Mouse (Mus musculus): ENCODE measurements around the gene Tmigd3. TPM values are rescaled to one million over a fixed set of nuclear protein-coding genes. Genes with fewer than 3 reads are reported as not detected.

Tmigd3 gene
- total RNA-seq (2021), result not detected
- long read RNA-seq, experiment 1, result 0 reads
- long read RNA-seq, experiment 2, result 0 reads

GRCm38 (mm10) chr3:105870558-105870957, at the start of gene Tmigd3, which contains the start of gene Adora3:
TSS of gene Tmigd3 (plus strand) at chr3:105870903.
TSS of gene Adora3 (plus strand) at chr3:105870858.
- DNase-seq (ENCODE audit: low spot score), result no peak

- no peak for DNase-seq (ENCODE audit: low spot score)
Observed at GRCm38 (mm10) chr3:105821504-105821903, 49.2 kb upstream of the Tmigd3 start.

GRCm38 (mm10) chr3:105823609-105824008, 47.1 kb upstream of the Tmigd3 start:
- DNase-seq (ENCODE audit: low spot score), result no peak

GRCm38 (mm10) chr3:105824103-105824502, 46.6 kb upstream of the Tmigd3 start:
- no peak for DNase-seq (ENCODE audit: low spot score)

GRCm38 (mm10) chr3:105824704-105825103, 46.0 kb upstream of the Tmigd3 start:
- DNase-seq (ENCODE audit: low spot score), result no peak

GRCm38 (mm10) chr3:105825501-105826161, 45.1 kb upstream of the Tmigd3 start:
- DNase-seq (ENCODE audit: low spot score), result peak; percentile 78

- no peak for DNase-seq (ENCODE audit: low spot score)
Observed at GRCm38 (mm10) chr3:105831584-105831983, 39.1 kb upstream of the Tmigd3 start.

GRCm38 (mm10) chr3:105835875-105836274, 34.8 kb upstream of the Tmigd3 start:
- no peak for DNase-seq (ENCODE audit: low spot score)

- DNase-seq (ENCODE audit: low spot score), result no peak
Observed at GRCm38 (mm10) chr3:105836883-105837282, 33.8 kb upstream of the Tmigd3 start.

GRCm38 (mm10) chr3:105838655-105839054, 32.0 kb upstream of the Tmigd3 start:
- DNase-seq (ENCODE audit: low spot score), result no peak

GRCm38 (mm10) chr3:105839836-105840235, 30.9 kb upstream of the Tmigd3 start:
- DNase-seq (ENCODE audit: low spot score), result no peak

GRCm38 (mm10) chr3:105846294-105847069, 24.2 kb upstream of the Tmigd3 start:
- DNase-seq (ENCODE audit: low spot score), result no peak

- peak; percentile 49 for DNase-seq (ENCODE audit: low spot score)
Observed at GRCm38 (mm10) chr3:105853781-105854180, 16.9 kb upstream of the Tmigd3 start.

- no peak for DNase-seq (ENCODE audit: low spot score)
Observed at GRCm38 (mm10) chr3:105854786-105855185, 15.9 kb upstream of the Tmigd3 start.

GRCm38 (mm10) chr3:105857513-105857912, 13.2 kb upstream of the Tmigd3 start:
- DNase-seq (ENCODE audit: low spot score), result no peak

- DNase-seq (ENCODE audit: low spot score), result no peak
Observed at GRCm38 (mm10) chr3:105861747-105862366, 8.8 kb upstream of the Tmigd3 start.

- no peak for DNase-seq (ENCODE audit: low spot score)
Observed at GRCm38 (mm10) chr3:105864123-105864522, 6.6 kb upstream of the Tmigd3 start.

GRCm38 (mm10) chr3:105865122-105865521, 5.6 kb upstream of the Tmigd3 start:
- DNase-seq (ENCODE audit: low spot score), result no peak

- no peak for DNase-seq (ENCODE audit: low spot score)
Observed at GRCm38 (mm10) chr3:105868135-105868534, 2.6 kb upstream of the Tmigd3 start.

GRCm38 (mm10) chr3:105872034-105872433, 1.3 kb downstream of the Tmigd3 start:
- DNase-seq (ENCODE audit: low spot score), result no peak

- no peak for DNase-seq (ENCODE audit: low spot score)
Observed at GRCm38 (mm10) chr3:105872579-105872978, 1.9 kb downstream of the Tmigd3 start.

Data from gastrocnemius, adult 18-20 months (tissue).